Mouse (Mus musculus) limb, embryonic 10.5 days (tissue): ENCODE results near the gene Ethe1. TPM values are rescaled to one million over a fixed set of nuclear protein-coding genes. Genes with fewer than 3 reads are reported as not detected.

Source experiments
- DNase-seq: peaks from one replicate; pipeline ENCODE4 v3.0.0-alpha.2; 2017; ENCODE audit warnings: low spot score
- H3K27ac ChIP-seq: fragments of 300-500 bp; sonication (generic); 2 replicates; pipeline ENCODE4 v1.5.1; 2016; ENCODE audit warnings: mild to moderate bottlenecking
- H3K27me3 ChIP-seq: fragments of 300-500 bp; sonication (generic); 2 replicates; pipeline ENCODE4 v1.6.1; 2016; ENCODE audit warnings: low read depth, mild to moderate bottlenecking; ENCODE audit not compliant: poor library complexity, severe bottlenecking
- H3K36me3 ChIP-seq: fragments of 300-500 bp; sonication (generic); 2 replicates; pipeline ENCODE4 v1.6.1; 2016; ENCODE audit warnings: mild to moderate bottlenecking, moderate library complexity
- H3K4me1 ChIP-seq: fragments of 300-500 bp; sonication (generic); 2 replicates; pipeline ENCODE4 v1.6.1; 2016
- H3K4me3 ChIP-seq: fragments of 300-500 bp; sonication (generic); 2 replicates; pipeline ENCODE4 v1.5.1; 2016; ENCODE audit warnings: mild to moderate bottlenecking, moderate library complexity
- H3K9me3 ChIP-seq: fragments of 300-500 bp; sonication (generic); replicated peaks from 2 replicates; pipeline ENCODE4 v1.6.1; 2016; ENCODE audit warnings: mild to moderate bottlenecking
- WGBS: fragments of 180-500 bp; shearing (Covaris S2); methylation state at CpG from one replicate; pipeline ENCODE4 v1.1.7; 2016; 5-methylcytosine and 5-hydroxymethylcytosine counted together
- polyA plus RNA-seq: library from polyadenylated mRNA; unstranded; fragments of >200 nt; fragmentation: Nextera tagmentation; extraction: Ambion mirVana; gene quantifications from 2 replicates; pipeline ENCODE4 v1.2.1, GENCODE M21; 2016

Ethe1 gene
- polyA plus RNA-seq = 27.1 and 31.9 TPM in 2 replicates

DNA sequence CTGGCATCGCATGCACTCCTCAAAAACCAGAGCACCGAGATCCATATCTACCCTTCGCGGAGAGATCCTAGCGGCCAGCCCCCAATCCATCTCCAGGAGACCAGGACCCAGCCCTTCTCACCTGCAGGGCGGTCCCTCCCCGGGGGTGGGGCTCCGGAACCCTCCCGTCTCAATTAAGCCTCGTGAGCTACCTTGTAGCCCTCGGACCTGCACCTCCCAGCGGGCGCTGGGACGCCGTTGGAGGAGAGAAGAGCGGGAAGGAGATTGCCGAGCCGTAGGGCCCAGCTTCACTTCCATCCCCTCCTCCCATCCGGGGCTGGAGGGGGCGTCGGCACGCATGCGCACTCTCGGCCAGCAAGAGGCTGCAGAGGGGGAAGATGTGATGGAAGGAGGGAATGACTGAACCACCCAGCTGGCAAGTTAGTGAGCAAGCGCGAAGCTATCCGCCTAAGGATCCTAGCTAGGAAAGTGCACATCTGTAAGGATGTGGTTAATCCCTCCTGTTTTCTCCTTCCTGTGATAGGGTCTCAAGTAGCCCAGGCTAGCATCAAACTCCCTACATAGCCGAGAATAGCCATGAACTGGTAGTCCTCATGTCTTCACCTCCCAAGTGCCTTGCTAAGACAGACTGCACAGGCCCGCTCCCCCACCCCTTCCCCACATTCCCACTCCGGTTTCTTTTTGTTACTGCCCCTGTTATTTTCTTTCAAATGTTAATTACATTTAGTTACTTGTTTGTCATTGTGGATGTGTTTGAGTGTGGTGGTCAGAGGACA, at the start of gene Ethe1, which contains the start of gene Zfp575:
TSS of gene Ethe1 (plus strand) at position 214 of the 776 bp plus-strand sequence.
TSS of gene Zfp575 (minus strand) at position 312 of the 776 bp plus-strand sequence.
- DNase-seq = peak; percentile 87
- H3K9me3 ChIP-seq = no peaks in the 10 kb centered on the region
- H3K27me3 ChIP-seq = peaks cover 44% of the 10 kb centered on the region
- peaks cover 10% of the 10 kb centered on the region for H3K4me1 ChIP-seq
- H3K36me3 ChIP-seq = no peaks in the 10 kb centered on the region
- H3K27ac ChIP-seq = peak within 1 kb of the TSS; percentile 77
- WGBS = 7% methylated on average over 30 of the region's 30 CpGs
- H3K4me3 ChIP-seq = peak within 1 kb of the TSS; percentile 56

DNA sequence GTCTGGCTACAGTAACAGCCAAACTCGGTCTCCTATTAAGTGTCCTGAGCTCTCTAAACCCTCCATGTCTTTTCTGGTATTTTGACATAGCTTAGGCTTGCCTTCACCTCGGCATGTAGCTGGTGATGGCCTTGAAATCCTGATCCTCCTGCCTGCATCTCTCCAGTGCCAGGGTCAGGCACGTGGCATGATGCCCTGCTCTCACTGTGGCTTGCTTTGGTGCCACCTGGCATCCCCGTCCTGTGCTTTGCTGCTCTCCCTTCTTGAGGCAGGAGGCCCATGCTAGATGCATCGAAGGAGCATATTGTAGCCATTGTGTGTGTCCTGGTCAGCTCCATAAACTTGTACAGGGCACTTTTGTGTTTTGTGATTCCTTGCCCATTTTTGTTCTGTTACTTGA, 49.8 kb upstream of the Ethe1 start:
- Histone ChIP-seq H3K9me3 (no peaks in the 10 kb centered on the region), H3K27ac (no peak overlapping the region), H3K4me3 (no peak overlapping the region), H3K4me1 (peaks cover 18% of the 10 kb centered on the region), H3K36me3 (peaks cover 37% of the 10 kb centered on the region), H3K27me3 (peaks cover 30% of the 10 kb centered on the region)
- WGBS = 83% methylated on average over 5 of the region's 5 CpGs
- DNase-seq = no peak

DNA sequence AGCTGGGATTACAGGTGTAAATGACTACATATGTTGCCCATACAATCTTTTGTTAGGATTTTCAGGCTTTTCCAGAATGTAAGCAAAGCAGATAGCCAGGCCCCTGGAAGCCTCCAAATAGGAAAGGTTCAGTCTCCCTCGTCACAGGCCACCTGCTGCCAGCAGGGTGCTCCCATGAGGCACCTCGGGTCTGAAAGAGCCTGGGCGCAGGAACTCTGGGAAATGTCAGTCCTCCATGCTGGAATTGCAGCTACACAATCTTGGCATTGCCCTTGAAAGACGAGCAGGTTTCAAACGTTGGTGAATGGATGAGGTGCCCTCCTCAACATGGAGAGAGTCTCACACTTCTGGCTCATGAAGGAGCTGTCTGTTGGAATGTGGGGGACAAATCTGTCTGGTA, 49.2 kb upstream of the Ethe1 start:
- H3K9me3 ChIP-seq = no peaks in the 10 kb centered on the region
- no peak for DNase-seq
- H3K4me1 ChIP-seq = peaks cover 18% of the 10 kb centered on the region
- no peak overlapping the region for H3K4me3 ChIP-seq
- H3K27ac ChIP-seq = no peak overlapping the region
- WGBS = 52% methylated on average over 5 of the region's 5 CpGs
- H3K27me3 ChIP-seq = peaks cover 24% of the 10 kb centered on the region
- H3K36me3 ChIP-seq = peaks cover 34% of the 10 kb centered on the region

GRCm38 (mm10) chr7:24538701-24539100, 48.6 kb upstream of the Ethe1 start:
- peaks cover 13% of the 10 kb centered on the region for H3K4me1 ChIP-seq
- peaks cover 19% of the 10 kb centered on the region for H3K27me3 ChIP-seq
- no peak for DNase-seq
- H3K36me3 ChIP-seq = peaks cover 29% of the 10 kb centered on the region
- WGBS = 81% methylated on average over 5 of the region's 5 CpGs
- H3K9me3 ChIP-seq = no peaks in the 10 kb centered on the region
- H3K4me3 ChIP-seq = no peak overlapping the region
- H3K27ac ChIP-seq = no peak overlapping the region

DNA sequence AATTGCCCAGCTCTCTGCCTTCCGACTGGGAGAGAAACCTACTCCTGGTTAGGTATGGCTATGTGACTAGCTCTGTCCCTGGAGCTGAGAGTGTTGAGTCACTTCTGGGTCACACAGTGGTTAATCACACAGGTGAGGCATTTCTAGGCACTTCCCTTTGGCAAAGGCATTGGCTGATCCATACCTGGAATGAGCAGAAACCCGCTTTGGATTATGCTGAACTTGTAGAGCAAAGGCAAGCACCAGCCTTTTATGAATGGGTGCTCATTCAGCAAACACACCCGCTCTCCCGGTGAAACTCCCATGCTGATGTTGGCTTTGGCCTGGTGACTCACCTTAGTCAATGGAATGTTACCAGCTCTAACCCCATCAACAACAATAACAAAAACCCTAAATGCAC, 47.7 kb upstream of the Ethe1 start:
- 90% methylated on average over 4 of the region's 4 CpGs for WGBS
- H3K27ac ChIP-seq = no peak overlapping the region

GRCm38 (mm10) chr7:24544506-24544905, 42.8 kb upstream of the Ethe1 start:
- H3K27me3 ChIP-seq = no peaks in the 10 kb centered on the region
- DNase-seq = no peak
- peaks cover 18% of the 10 kb centered on the region for H3K36me3 ChIP-seq
- no peak overlapping the region for H3K27ac ChIP-seq
- no peak overlapping the region for H3K4me3 ChIP-seq
- H3K9me3 ChIP-seq = no peaks in the 10 kb centered on the region
- H3K4me1 ChIP-seq = peaks cover 22% of the 10 kb centered on the region
- 85% methylated on average over 2 of the region's 2 CpGs for WGBS

More for the DNA sequence above, 47.7 kb upstream of the Ethe1 start:
- peaks cover 9% of the 10 kb centered on the region for H3K27me3 ChIP-seq
- peaks cover 19% of the 10 kb centered on the region for H3K36me3 ChIP-seq
- H3K4me1 ChIP-seq = peaks cover 5% of the 10 kb centered on the region
- no peak for DNase-seq
- no peak overlapping the region for H3K4me3 ChIP-seq
- no peaks in the 10 kb centered on the region for H3K9me3 ChIP-seq

- 29% methylated on average over 13 of the region's 13 CpGs for WGBS
- no peaks in the 10 kb centered on the region for H3K27me3 ChIP-seq
- DNase-seq = no peak
- peaks cover 22% of the 10 kb centered on the region for H3K4me1 ChIP-seq
- peak within 1 kb of the TSS; percentile 71 for H3K4me3 ChIP-seq
- H3K36me3 ChIP-seq = peaks cover 34% of the 10 kb centered on the region
- no peaks in the 10 kb centered on the region for H3K9me3 ChIP-seq
- H3K27ac ChIP-seq = peak within 1 kb of the TSS; percentile 86
These were observed 41.2 kb upstream of the Ethe1 start, which contains the start of the genes Pinlyp and Xrcc1 for GRCm38 (mm10) chr7:24546068-24546614. Pinlyp (minus strand) TSS chr7:24546118. Xrcc1 (plus strand) TSS chr7:24546289.

DNA sequence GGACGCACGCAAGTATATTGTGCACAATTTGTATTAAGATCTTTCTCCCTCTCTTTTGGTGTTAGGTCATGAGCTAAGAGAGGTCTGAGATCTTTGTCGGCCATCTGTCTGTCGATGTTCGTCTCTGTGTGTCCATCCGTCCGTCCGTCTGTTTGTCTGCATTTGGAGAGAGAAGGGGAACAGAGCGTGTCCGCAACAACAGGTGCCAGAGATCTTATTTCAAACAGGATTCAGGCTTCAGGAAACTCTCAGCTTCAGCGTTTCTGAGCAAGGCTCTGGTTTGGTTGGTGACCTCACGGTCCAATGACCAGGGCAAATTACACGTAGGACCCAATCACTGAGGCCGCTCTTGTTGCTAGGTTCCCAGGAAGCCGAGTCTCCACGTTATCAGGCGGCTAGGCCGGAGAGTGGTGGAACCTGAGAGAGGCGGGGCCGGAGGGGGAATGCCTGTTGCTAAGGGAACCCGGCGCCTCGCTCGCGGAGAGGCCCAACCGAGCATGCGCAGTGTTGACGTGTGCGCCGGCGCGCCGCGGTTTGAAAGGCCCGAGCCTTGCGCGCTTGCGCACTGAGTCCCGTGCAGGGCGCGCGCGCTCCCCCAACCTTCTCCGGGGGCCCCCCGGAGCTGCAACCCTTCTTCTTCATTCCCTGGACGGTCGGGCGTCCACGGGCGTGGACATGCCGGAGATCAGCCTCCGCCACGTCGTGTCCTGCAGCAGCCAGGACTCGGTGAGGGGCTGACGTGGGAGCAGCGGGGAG, 40.5 kb upstream of the Ethe1 start:
- Histone ChIP-seq H3K4me1 (peaks cover 18% of the 10 kb centered on the region), H3K9me3 (no peaks in the 10 kb centered on the region)
- WGBS = under 1% methylated on average over 57 of the region's 57 CpGs

GRCm38 (mm10) chr7:24547534-24548036, 39.8 kb upstream of the Ethe1 start:
- Histone ChIP-seq H3K9me3 (no peaks in the 10 kb centered on the region), H3K27ac (peak overlapping the region; percentile 86), H3K27me3 (no peaks in the 10 kb centered on the region), H3K4me3 (peak overlapping the region; percentile 71), H3K36me3 (peaks cover 49% of the 10 kb centered on the region), H3K4me1 (peaks cover 18% of the 10 kb centered on the region)
- WGBS = 38% methylated on average over 13 of the region's 13 CpGs
- no peak for DNase-seq

More for the DNA sequence above, 40.5 kb upstream of the Ethe1 start:
- peaks cover 41% of the 10 kb centered on the region for H3K36me3 ChIP-seq
- peak; percentile 100 for DNase-seq
- peak overlapping the region; percentile 86 for H3K27ac ChIP-seq
- H3K27me3 ChIP-seq = no peaks in the 10 kb centered on the region
- H3K4me3 ChIP-seq = peak overlapping the region; percentile 71

DNA sequence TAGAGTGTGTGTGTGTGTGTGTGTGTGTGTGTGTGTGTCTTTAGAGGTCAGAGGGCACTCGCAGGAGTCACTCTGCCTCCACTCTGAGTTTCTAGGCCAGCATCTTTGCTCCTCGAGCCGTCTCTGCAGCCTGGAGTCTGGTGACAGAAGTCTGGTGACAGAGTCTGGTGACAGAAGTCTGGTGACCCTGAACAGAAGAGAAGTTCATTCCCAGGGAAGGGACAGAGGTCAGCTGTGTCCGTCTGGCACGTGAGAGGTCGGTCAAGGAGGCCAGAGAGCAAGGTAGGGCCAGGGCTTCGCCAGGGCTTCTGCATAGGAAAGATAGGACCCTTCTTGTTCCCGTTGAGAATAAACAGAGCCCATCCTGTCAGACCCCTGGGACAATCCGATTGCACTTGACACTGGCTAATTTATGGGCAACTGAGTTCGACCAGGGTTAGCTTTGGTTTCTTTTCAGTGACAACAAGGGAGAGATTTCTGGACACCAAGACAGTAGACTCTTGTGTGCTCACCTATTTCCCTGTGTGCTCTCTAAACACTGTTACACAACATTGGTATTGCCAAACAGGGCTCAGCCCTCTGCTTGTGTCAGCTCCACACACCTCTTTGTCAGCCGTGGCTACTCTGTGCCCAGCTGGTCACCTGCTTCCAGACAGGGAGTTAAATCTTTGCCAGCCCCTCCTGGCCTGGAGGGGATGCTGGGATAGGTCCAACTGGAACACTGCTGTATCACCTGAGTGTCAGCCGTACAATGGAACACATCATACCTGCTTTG, 35.2 kb upstream of the Ethe1 start:
- 90% methylated on average over 12 of the region's 12 CpGs for WGBS

GRCm38 (mm10) chr7:24555786-24556185, 31.6 kb upstream of the Ethe1 start:
- no peak for DNase-seq
- Histone ChIP-seq H3K27me3 (no peaks in the 10 kb centered on the region), H3K9me3 (no peaks in the 10 kb centered on the region), H3K27ac (no peak overlapping the region), H3K36me3 (peaks cover 94% of the 10 kb centered on the region), H3K4me1 (no peaks in the 10 kb centered on the region), H3K4me3 (no peak overlapping the region)
- 95% methylated on average over 10 of the region's 10 CpGs for WGBS

More for the DNA sequence above, 35.2 kb upstream of the Ethe1 start:
- no peaks in the 10 kb centered on the region for H3K27me3 ChIP-seq
- H3K27ac ChIP-seq = no peak overlapping the region
- peaks cover 8% of the 10 kb centered on the region for H3K4me1 ChIP-seq
- no peak for DNase-seq
- H3K4me3 ChIP-seq = no peak overlapping the region
- H3K9me3 ChIP-seq = no peaks in the 10 kb centered on the region
- peaks cover 91% of the 10 kb centered on the region for H3K36me3 ChIP-seq

DNA sequence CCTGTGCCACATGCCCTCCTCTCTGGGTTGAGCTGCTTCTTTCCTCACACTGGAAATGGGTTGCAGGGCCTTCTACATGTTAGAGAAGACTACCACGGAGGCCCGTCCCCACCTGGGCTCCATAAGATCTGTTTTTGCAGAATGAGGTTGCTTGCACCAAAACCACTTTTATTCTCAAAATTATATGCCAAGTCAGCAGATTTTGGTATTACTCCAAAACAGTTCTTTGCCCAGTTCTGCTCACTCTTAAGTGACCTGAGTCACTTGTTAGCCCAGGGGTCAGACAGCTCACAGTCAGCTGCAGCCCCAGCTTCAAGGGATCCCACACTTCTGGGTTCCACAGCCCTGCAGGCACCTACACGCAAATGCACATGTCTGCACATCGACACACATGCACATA, 25.9 kb upstream of the Ethe1 start:
- no peak for DNase-seq
- peaks cover 92% of the 10 kb centered on the region for H3K36me3 ChIP-seq
- no peaks in the 10 kb centered on the region for H3K27me3 ChIP-seq
- WGBS = 96% methylated on average over 4 of the region's 4 CpGs
- H3K9me3 ChIP-seq = no peaks in the 10 kb centered on the region
- no peak overlapping the region for H3K4me3 ChIP-seq
- no peak overlapping the region for H3K27ac ChIP-seq
- H3K4me1 ChIP-seq = no peaks in the 10 kb centered on the region
